Mouse (Mus musculus) urinary bladder, postnatal 36 days (tissue): Measurements from ENCODE around the gene Synj2.

ENCODE experiments used
- DNase-seq, 2 experiments: peaks; one replicate each; pipeline ENCODE4 v3.0.0; 2022; ENCODE audit warnings: low spot score in 2 of 2, mixed read lengths in 1 of 2

Synj2 gene

GRCm38 (mm10) chr17:5941230-5942043 lies at the start of gene Synj2:
Gene Synj2 (plus strand): TSS chr17:5941280.
- peak; percentile 56 to 73 for DNase-seq

GRCm38 (mm10) chr17:5891933-5892683 lies 49.0 kb upstream of the Synj2 start:
- no peak for DNase-seq

- DNase-seq, result peak; percentile 47 to 66
Observed at GRCm38 (mm10) chr17:5893092-5893491, 48.0 kb upstream of the Synj2 start.

GRCm38 (mm10) chr17:5893574-5894148 lies 47.4 kb upstream of the Synj2 start:
- no peak for DNase-seq

- no peak for DNase-seq
Observed at GRCm38 (mm10) chr17:5896066-5896465, 45.0 kb upstream of the Synj2 start.

GRCm38 (mm10) chr17:5896607-5897006 lies 44.5 kb upstream of the Synj2 start:
- no peak for DNase-seq

GRCm38 (mm10) chr17:5897326-5898200 lies 43.5 kb upstream of the Synj2 start:
- DNase-seq, result no peak

GRCm38 (mm10) chr17:5899251-5899650 lies 41.8 kb upstream of the Synj2 start:
- no peak for DNase-seq

- DNase-seq, result no peak
Observed at GRCm38 (mm10) chr17:5901381-5901780, 39.7 kb upstream of the Synj2 start.

- peak in 1 of 2 experiments; percentile 47 for DNase-seq
Observed at GRCm38 (mm10) chr17:5903630-5904301, 37.3 kb upstream of the Synj2 start.

- DNase-seq, result no peak
Observed at GRCm38 (mm10) chr17:5909681-5910080, 31.4 kb upstream of the Synj2 start.

GRCm38 (mm10) chr17:5911591-5911990 lies 29.5 kb upstream of the Synj2 start:
- DNase-seq, result no peak

GRCm38 (mm10) chr17:5912797-5913196 lies 28.3 kb upstream of the Synj2 start:
- no peak for DNase-seq

- peak in 1 of 2 experiments; percentile 59 for DNase-seq
Observed at GRCm38 (mm10) chr17:5914217-5914616, 26.9 kb upstream of the Synj2 start.

- no peak for DNase-seq
Observed at GRCm38 (mm10) chr17:5921954-5922353, 19.1 kb upstream of the Synj2 start.

- DNase-seq, result no peak
Observed at GRCm38 (mm10) chr17:5923281-5923680, 17.8 kb upstream of the Synj2 start.

GRCm38 (mm10) chr17:5924238-5924637 lies 16.8 kb upstream of the Synj2 start:
- DNase-seq, result no peak

- DNase-seq, result peak in 1 of 2 experiments; percentile 25
Observed at GRCm38 (mm10) chr17:5926710-5927109, 14.4 kb upstream of the Synj2 start.

GRCm38 (mm10) chr17:5929031-5929430 lies 12.0 kb upstream of the Synj2 start:
- no peak for DNase-seq

GRCm38 (mm10) chr17:5932161-5932560 lies 8.9 kb upstream of the Synj2 start:
- DNase-seq, result no peak
